Mouse (Mus musculus) forebrain, embryonic 12.5 days (tissue): Measurements from ENCODE around the gene Selenof. TPM values are rescaled to one million over a fixed set of nuclear protein-coding genes. Genes with fewer than 3 reads are reported as not detected.

Source experiments
- ATAC-seq: fragments of 200-750 bp; cut with Nextera tagmentation; 2 replicates; pipeline ENCODE4 v1.8.0; 2017; ENCODE audit warnings: moderate TSS enrichment; ENCODE audit not compliant: low FRiP score
- H3K27ac ChIP-seq: fragments of 300-500 bp; sonication (generic); 2 replicates; pipeline ENCODE4 v1.5.1; 2016; ENCODE audit warnings: mild to moderate bottlenecking
- H3K27me3 ChIP-seq: fragments of 300-500 bp; sonication (generic); 2 replicates; pipeline ENCODE4 v1.6.1; 2016; ENCODE audit warnings: mild to moderate bottlenecking
- H3K36me3 ChIP-seq: fragments of 300-500 bp; sonication (generic); replicated peaks from 2 replicates; pipeline ENCODE4 v1.6.1; 2016; ENCODE audit warnings: mild to moderate bottlenecking
- H3K4me1 ChIP-seq: fragments of 300-500 bp; sonication (generic); 2 replicates; pipeline ENCODE4 v1.6.1; 2016
- H3K4me2 ChIP-seq: fragments of 300-500 bp; sonication (generic); 2 replicates; pipeline ENCODE4 v1.6.1; 2016; ENCODE audit warnings: mild to moderate bottlenecking, moderate library complexity
- H3K4me3 ChIP-seq: fragments of 300-500 bp; sonication (generic); replicated peaks from 2 replicates; pipeline ENCODE4 v1.5.1; 2016; ENCODE audit warnings: mild to moderate bottlenecking
- H3K9ac ChIP-seq: fragments of 300-500 bp; sonication (generic); 2 replicates; pipeline ENCODE4 v1.6.1; 2016; ENCODE audit warnings: mild to moderate bottlenecking
- H3K9me3 ChIP-seq: fragments of 300-500 bp; sonication (generic); 2 replicates; pipeline ENCODE4 v1.6.1; 2016
- WGBS: fragments of 180-500 bp; shearing (Covaris S2); methylation state at CpG from one replicate; pipeline ENCODE4 v1.1.7; 2016; 5-methylcytosine and 5-hydroxymethylcytosine counted together
- polyA plus RNA-seq: library from polyadenylated mRNA; unstranded; fragments of >200 nt; fragmentation: Nextera tagmentation; extraction: Ambion mirVana; gene quantifications from 2 replicates; pipeline ENCODE4 v1.2.1, GENCODE M21; 2016

Selenof gene
- polyA plus RNA-seq: 467 and 480 TPM in 2 replicates

DNA sequence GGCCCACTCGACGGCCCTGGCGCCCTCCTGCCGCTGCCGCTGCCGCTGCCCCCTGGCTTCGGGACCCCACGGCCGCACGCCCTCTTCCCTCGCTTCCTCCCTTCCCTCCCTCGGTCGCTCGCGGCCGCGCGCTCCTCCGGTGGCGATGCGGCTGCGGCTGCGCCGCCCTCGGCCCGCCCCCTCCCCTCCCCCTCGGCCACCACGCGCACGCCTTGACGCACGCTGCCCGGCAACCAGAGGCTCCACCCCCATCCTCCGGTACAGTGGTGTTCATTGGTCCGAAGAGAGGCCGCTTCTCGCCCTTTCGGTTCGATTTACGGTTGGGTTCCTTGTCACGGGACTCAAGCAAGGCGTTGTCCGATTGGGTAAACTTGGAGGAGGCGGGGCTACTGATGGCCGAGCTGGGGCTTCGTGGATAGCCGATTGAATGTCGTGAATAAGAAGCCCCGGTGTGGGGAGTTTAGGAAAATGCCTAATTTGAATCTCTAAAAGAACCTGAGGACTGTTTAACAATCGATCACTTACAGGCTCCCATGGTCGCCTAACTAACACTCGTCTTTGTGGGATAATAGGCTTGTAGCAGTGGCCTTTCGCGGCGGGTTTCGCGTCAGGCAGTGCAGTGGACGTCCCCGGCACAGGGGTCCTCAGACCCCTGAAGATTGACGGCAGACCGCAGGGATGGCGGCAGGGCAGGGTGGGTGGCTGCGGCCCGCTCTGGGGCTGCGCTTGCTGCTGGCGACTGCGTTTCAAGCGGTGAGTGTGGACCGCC lies at the start of gene Selenof, which contains the start of gene Hs2st1:
Selenof (plus strand) TSS at position 258 of the 769 bp plus-strand sequence.
Hs2st1 (minus strand) TSS at position 135 of the 769 bp plus-strand sequence.
- no peaks in the 10 kb centered on the region for H3K9me3 ChIP-seq
- under 1% methylated on average over 61 of the region's 69 CpGs for WGBS

DNA sequence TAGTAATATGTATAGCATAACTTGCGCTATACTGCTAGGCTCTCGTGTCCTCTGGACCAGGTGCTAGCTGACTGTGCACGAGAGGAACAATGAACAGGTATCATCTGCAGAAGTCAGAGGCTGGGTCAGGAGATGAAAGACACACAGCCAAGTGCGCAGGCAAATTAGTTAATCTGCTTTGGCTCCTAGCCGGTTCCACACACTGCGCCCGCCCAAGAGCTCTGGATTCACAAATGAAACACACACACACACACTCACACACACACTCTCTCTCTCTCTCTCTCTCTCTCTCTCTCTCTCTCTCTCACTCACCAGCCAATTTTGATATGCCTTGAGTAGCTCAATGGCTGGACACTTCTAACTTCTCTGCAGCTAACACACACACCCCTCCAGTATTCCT lies 42.2 kb upstream of the Selenof start:
- no peak overlapping the region for H3K4me2 ChIP-seq
- H3K27ac ChIP-seq: no peak overlapping the region
- H3K4me1 ChIP-seq: peaks cover 27% of the 10 kb centered on the region
- WGBS: 85% methylated on average over 7 of the region's 7 CpGs
- no peak overlapping the region for H3K4me3 ChIP-seq
- ATAC-seq: no peak
- no peak overlapping the region for H3K9ac ChIP-seq
- H3K9me3 ChIP-seq: no peaks in the 10 kb centered on the region
- no peaks in the 10 kb centered on the region for H3K36me3 ChIP-seq
- no peaks in the 10 kb centered on the region for H3K27me3 ChIP-seq

More for the DNA sequence above, at the start of gene Selenof, which contains the start of gene Hs2st1:
- Histone ChIP-seq H3K4me3 (peak within 1 kb of the TSS; percentile 87), H3K4me1 (peaks cover 33% of the 10 kb centered on the region), H3K27ac (peak within 1 kb of the TSS; percentile 96), H3K27me3 (no peaks in the 10 kb centered on the region), H3K36me3 (peaks cover 19% of the 10 kb centered on the region; the same call in 1 of the 2 replicates), H3K4me2 (peak within 1 kb of the TSS; percentile 84), H3K9ac (peak within 1 kb of the TSS; percentile 94)
- ATAC-seq: peak; percentile 98

DNA sequence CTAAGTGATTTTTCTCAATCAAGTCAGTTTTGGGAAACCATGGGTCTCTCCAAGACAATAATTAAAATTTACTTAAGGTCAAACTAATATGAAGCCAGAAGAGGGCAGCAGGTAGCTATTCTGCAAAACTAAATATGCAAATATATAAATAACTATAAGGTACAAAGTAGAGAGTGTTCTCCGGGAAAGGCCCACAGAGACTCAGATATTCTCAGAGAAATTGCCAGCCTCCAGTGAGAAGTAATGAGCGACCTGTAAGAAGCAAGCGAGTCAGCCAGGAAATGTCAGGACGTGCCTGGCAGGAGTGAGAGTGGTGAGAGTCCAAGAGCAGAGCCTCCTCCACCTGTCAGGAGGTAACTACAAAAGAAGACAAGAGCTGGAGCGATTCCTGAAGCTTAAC lies 39.1 kb upstream of the Selenof start:
- Histone ChIP-seq H3K4me2 (no peak overlapping the region), H3K36me3 (no peaks in the 10 kb centered on the region), H3K9me3 (no peaks in the 10 kb centered on the region), H3K9ac (no peak overlapping the region), H3K27ac (peak overlapping the region; percentile 27; the same call in 1 of the 2 replicates), H3K27me3 (no peaks in the 10 kb centered on the region), H3K4me3 (no peak overlapping the region), H3K4me1 (peaks cover 31% of the 10 kb centered on the region)
- no peak for ATAC-seq
- 67% methylated on average over 5 of the region's 5 CpGs for WGBS

DNA sequence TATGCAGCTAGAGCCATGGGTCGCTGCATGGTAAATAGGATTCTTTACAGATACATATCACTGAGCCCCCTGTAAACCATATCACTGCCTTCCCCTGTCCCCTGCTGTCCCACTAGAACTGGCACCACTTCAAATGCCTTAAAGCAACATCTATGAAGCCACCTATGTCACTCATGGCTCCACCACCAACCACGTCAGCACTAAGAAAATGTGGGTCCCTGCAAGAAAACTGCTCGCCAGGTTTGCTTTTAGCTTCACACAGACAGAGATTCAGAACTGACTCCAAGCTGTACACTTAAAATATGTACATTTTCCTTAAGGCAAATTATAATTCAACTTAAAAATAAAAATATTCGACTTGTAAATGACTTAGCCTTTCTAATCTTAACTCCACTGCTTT lies 35.0 kb upstream of the Selenof start:
- no peak for ATAC-seq
- no peak overlapping the region for H3K4me2 ChIP-seq
- no peak overlapping the region for H3K4me3 ChIP-seq
- no peaks in the 10 kb centered on the region for H3K9me3 ChIP-seq
- no peak overlapping the region for H3K27ac ChIP-seq
- H3K9ac ChIP-seq: no peak overlapping the region
- no peaks in the 10 kb centered on the region for H3K36me3 ChIP-seq
- no peaks in the 10 kb centered on the region for H3K27me3 ChIP-seq
- H3K4me1 ChIP-seq: peaks cover 22% of the 10 kb centered on the region
- 95% methylated on average over 4 of the region's 4 CpGs for WGBS

DNA sequence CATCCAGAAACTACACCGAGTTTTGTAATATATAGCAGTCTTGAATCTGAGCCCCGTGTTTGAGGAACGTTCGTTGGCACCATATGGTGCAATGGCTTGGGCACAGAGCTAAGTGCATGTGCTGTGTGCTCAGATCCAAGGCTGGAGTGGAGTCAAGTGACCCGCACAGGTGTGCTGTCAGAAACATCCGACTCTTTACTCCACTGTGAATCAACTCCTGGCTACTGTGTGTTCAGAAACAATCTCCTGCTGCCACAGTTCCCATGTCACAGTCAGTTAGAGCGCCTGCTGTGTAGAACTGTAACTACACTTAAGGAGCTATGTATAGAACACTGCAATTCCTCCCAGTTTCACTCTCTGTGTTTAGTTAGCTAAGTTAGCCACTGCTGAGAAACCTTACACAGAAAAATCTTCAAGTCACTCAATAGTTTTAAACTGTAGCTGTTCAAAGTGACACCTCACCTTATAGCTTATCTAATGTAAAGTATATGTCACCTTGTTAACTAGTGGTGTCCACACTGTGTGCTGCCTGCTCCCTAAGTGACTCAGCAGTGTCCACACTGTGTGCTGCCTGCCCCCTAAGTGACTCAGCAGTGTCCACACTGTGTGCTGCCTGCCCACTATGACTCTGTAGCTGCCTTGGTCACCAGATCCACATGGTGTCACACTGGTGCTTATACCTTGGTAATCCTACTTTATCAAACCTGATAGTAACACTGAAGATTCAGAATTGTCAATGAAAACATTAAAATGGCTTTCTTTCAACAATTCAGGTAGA lies 32.8 kb upstream of the Selenof start:
- no peak overlapping the region for H3K4me3 ChIP-seq
- H3K27ac ChIP-seq: no peak overlapping the region
- WGBS: 88% methylated on average over 7 of the region's 7 CpGs
- H3K9ac ChIP-seq: no peak overlapping the region
- H3K9me3 ChIP-seq: no peaks in the 10 kb centered on the region
- no peak overlapping the region for H3K4me2 ChIP-seq
- ATAC-seq: no peak
- H3K27me3 ChIP-seq: no peaks in the 10 kb centered on the region
- H3K4me1 ChIP-seq: peaks cover 15% of the 10 kb centered on the region
- no peaks in the 10 kb centered on the region for H3K36me3 ChIP-seq

DNA sequence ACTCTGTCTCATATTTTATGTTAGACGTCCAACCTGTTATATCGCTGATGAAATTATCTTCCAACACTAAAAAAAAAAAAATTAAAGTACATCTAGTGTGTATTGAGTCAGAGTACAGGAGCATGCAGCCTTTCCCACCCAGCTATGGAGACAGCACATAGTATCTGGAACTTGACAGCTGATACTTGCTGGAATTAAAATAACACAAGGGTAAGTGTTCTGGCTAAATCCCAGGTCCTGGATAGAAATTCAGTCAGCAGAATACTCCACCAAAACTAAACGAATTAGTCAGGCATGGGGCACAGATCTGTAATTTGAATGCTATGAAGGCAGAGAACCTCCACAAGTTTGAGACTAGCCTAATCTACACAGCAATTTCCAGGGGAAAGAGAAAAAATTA lies 31.1 kb upstream of the Selenof start:
- Histone ChIP-seq H3K4me3 (no peak overlapping the region), H3K9ac (no peak overlapping the region), H3K9me3 (no peaks in the 10 kb centered on the region), H3K27ac (no peak overlapping the region), H3K27me3 (no peaks in the 10 kb centered on the region), H3K36me3 (no peaks in the 10 kb centered on the region), H3K4me2 (no peak overlapping the region), H3K4me1 (peaks cover 12% of the 10 kb centered on the region; the same call in 1 of the 2 replicates)
- WGBS: 82% methylated on average over 3 of the region's 3 CpGs
- no peak for ATAC-seq

DNA sequence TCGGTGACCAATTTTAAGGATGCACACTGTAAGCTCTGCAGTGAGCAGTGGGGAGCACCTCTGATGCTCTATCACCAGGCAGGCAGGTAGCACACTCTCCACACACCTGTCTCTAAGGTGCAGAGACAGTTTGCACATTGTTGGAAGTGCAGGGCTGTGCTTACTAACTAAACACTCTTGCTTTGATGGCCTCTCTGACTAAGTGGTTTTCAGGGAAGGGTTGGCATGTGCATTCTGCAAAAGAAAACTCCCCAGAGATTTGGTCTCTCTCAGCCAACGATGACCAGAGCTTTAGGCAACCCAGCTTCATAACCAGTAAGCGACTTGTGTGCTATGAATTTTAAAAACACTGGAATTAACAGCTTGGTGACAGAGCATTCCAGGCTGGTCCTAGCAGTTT lies 29.3 kb upstream of the Selenof start:
- 95% methylated on average over 3 of the region's 3 CpGs for WGBS
- no peak overlapping the region for H3K4me3 ChIP-seq
- no peak overlapping the region for H3K4me2 ChIP-seq

DNA sequence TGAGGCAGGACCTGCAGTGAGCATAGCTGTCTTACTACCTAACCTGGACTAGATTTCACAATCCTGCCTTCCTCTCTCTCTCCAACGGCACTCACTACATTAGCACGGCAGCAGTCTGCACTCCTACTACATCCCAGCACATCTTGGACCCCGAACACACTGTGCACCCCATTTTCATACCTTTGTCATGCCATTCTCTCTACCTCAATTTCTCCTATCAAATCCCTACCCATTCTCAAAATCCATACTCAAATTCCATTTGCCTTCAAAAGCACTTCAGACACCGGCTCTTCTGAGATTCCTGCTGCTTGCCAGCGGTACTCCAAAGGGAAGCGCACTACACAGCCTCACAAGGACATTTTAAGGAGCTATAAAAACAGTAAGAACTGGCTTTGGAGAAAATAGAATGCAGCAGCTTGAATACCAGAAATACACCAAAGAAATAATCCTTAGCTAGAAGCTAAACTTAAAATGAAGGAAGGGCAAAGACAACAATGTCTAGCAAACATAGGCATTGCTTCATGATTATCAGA lies 28.1 kb upstream of the Selenof start:
- Histone ChIP-seq H3K27me3 (no peaks in the 10 kb centered on the region), H3K4me3 (no peak overlapping the region), H3K4me2 (no peak overlapping the region), H3K4me1 (peaks cover 28% of the 10 kb centered on the region), H3K27ac (no peak overlapping the region), H3K36me3 (no peaks in the 10 kb centered on the region), H3K9ac (no peak overlapping the region), H3K9me3 (no peaks in the 10 kb centered on the region)
- 78% methylated on average over 6 of the region's 6 CpGs for WGBS
- ATAC-seq: no peak

More for the DNA sequence above, 29.3 kb upstream of the Selenof start:
- Histone ChIP-seq H3K27me3 (no peaks in the 10 kb centered on the region), H3K4me1 (peaks cover 19% of the 10 kb centered on the region), H3K9ac (no peak overlapping the region), H3K9me3 (no peaks in the 10 kb centered on the region), H3K27ac (no peak overlapping the region), H3K36me3 (no peaks in the 10 kb centered on the region)
- no peak for ATAC-seq

DNA sequence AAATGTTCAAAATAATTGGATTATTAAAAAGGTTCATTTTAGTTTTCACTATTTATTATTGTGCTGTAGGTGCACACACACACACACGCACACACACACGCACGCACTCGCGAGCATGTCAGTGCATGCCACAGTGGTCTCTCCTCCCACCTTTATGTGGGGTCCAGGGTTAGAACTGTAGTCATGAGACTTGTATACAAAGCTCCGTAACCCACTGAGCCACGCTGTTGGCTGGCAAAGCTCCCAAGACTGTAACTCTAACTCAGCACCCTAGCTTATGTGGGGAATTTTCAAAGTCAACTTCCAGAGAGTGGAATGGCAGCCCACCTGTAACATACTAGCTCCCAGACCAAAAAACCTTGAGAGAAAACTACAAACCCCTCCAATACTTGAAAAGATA lies 25.0 kb upstream of the Selenof start:
- Histone ChIP-seq H3K4me2 (0 out of 2 replicates have a peak overlapping the region, but pooled peaks have one; percentile 15), H3K9me3 (no peaks in the 10 kb centered on the region), H3K9ac (no peak overlapping the region), H3K36me3 (no peaks in the 10 kb centered on the region), H3K4me3 (no peak overlapping the region), H3K27me3 (no peaks in the 10 kb centered on the region), H3K4me1 (peaks cover 34% of the 10 kb centered on the region), H3K27ac (peak overlapping the region; percentile 63)
- ATAC-seq: peak; percentile 67; the same call in 1 of the 2 replicates
- 79% methylated on average over 7 of the region's 7 CpGs for WGBS

DNA sequence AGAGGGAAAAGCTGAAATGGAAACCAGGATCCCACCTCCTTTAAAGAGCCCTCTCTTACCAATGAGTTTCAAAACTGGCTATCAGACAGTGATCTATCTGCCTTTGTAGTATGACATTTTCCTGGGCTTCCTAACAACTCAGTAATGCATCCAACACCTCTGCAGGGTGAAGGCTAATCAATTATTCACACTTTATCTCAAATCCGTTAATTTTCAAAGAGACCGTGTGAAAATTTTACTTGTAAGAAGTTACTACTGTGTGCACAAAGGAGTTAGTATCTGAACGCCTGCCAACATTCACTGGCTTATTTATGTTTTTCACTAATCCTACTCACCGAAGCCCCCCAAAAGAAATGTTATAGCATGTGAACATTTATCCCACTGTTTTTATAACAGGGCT lies 24.3 kb upstream of the Selenof start:
- 11% methylated on average over 4 of the region's 4 CpGs for WGBS
- 0 out of 2 replicates have a peak overlapping the region, but pooled peaks have one; percentile 15 for H3K4me2 ChIP-seq
- peaks cover 35% of the 10 kb centered on the region for H3K4me1 ChIP-seq
- no peaks in the 10 kb centered on the region for H3K36me3 ChIP-seq
- peak overlapping the region; percentile 63 for H3K27ac ChIP-seq
- H3K9me3 ChIP-seq: no peaks in the 10 kb centered on the region
- H3K4me3 ChIP-seq: no peak overlapping the region
- no peaks in the 10 kb centered on the region for H3K27me3 ChIP-seq
- no peak overlapping the region for H3K9ac ChIP-seq
- peak; percentile 52; the same call in 1 of the 2 replicates for ATAC-seq

DNA sequence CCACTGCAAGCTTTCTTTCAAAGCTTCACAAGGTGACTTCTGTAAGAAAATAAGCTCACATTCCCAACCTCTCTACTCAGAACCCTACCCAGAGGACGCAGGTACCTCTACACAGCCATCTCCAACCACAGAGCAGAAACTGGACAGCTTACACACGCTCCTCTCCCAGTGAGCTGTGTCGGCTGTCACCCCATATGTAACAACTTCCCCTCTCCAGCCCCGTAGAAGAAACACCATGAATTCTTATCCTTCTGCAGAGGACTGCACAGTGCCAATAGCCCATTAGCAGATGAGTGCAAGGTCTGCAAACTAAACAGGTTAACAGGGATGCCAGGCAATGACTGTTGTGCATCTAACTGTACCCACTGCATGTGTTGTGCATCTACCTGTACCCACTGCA lies 23.6 kb upstream of the Selenof start:
- peaks cover 41% of the 10 kb centered on the region for H3K4me1 ChIP-seq
- H3K4me3 ChIP-seq: no peak overlapping the region
- H3K9me3 ChIP-seq: no peaks in the 10 kb centered on the region
- no peak overlapping the region for H3K9ac ChIP-seq
- ATAC-seq: peak; percentile 22; the same call in 1 of the 2 replicates
- peak overlapping the region; percentile 24; the same call in 1 of the 2 replicates for H3K4me2 ChIP-seq
- H3K27me3 ChIP-seq: no peaks in the 10 kb centered on the region
- no peaks in the 10 kb centered on the region for H3K36me3 ChIP-seq
- peak overlapping the region; percentile 79 for H3K27ac ChIP-seq
- WGBS: 45% methylated on average over 4 of the region's 4 CpGs

DNA sequence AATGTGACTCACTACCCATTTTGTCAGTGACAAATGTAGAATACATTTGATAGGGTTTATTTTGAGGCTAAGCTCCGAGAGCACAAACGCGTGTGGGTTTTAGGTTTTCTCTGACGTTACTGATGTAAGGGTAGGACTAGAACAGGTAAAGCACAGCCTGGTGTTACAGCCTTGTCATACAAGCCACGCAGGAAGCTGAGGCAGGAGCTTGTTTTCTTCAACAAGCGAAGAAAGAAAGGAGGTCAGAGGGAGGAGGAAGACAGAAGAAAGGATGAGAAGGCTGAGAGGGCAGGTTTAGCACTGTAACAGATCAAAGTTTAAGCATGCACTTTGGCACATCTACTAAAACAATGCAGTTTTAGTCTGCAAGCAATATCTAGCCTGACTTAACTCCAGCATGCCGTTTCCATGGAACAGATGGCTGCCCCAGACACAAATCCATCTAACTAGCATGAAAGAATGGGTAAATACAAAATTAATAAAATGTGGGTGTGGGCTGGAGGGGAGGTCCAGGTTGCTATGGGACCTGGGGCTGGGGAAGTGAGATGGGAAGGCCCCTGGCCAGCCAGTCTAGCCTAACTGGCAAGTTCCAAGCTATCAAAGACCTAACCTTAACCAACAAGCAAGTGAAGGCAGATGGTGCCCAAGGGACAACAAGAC lies 21.8 kb upstream of the Selenof start:
- Histone ChIP-seq H3K27me3 (no peaks in the 10 kb centered on the region), H3K9me3 (no peaks in the 10 kb centered on the region), H3K36me3 (no peaks in the 10 kb centered on the region), H3K4me1 (peaks cover 44% of the 10 kb centered on the region), H3K4me3 (no peak overlapping the region), H3K9ac (no peak overlapping the region), H3K27ac (no peak overlapping the region), H3K4me2 (no peak overlapping the region)
- 87% methylated on average over 7 of the region's 7 CpGs for WGBS
- no peak for ATAC-seq
